Mouse (Mus musculus): ENCODE measurements around the gene Flnb. TPM values are rescaled to one million over a fixed set of nuclear protein-coding genes. Genes with fewer than 3 reads are reported as not detected.

Gene Flnb
- polyA plus RNA-seq, 1 experiment from 2014 or later, result 14.7 TPM

GRCm38 (mm10) chr14:7800611-7801010 is 17.1 kb upstream of the Flnb start:
- ATAC-seq (replicated peaks; ENCODE audit: insufficient number of reproducible peaks, low FRiP score, low TSS enrichment, low read depth) (no peak), DNase-seq (ENCODE audit: low spot score) (no peak)
- H3K27ac ChIP-seq (replicated peaks; ENCODE audit: low read depth, low read length), result no peak overlapping the region
- no peaks in the 10 kb centered on the region for H3K36me3 ChIP-seq (replicated peaks; ENCODE audit: control insufficient read depth, insufficient read depth, low read depth, low read length)
- H3K4me2 ChIP-seq (ENCODE audit: low read depth, low read length), result no peak overlapping the region
- H3K9me3 ChIP-seq (replicated peaks; ENCODE audit: control insufficient read depth, low read length), result no peaks in the 10 kb centered on the region
- no peaks in the 10 kb centered on the region for H3K27me3 ChIP-seq (ENCODE audit: control insufficient read depth, insufficient read depth, low read length)
- no peak overlapping the region for H3K9ac ChIP-seq (replicated peaks; ENCODE audit: low read length)
- H3K4me3 ChIP-seq (ENCODE audit: low read depth, low read length), result no peak overlapping the region
- H3K4me1 ChIP-seq (ENCODE audit: control insufficient read depth, insufficient read depth, low read length), result no peaks in the 10 kb centered on the region

- no peak for ATAC-seq (replicated peaks; ENCODE audit: insufficient number of reproducible peaks, low FRiP score, low TSS enrichment, low read depth)
- H3K4me1 ChIP-seq (ENCODE audit: control insufficient read depth, insufficient read depth, low read length), result no peaks in the 10 kb centered on the region
- H3K27me3 ChIP-seq (ENCODE audit: control insufficient read depth, insufficient read depth, low read length), result no peaks in the 10 kb centered on the region
- no peaks in the 10 kb centered on the region for H3K36me3 ChIP-seq (replicated peaks; ENCODE audit: control insufficient read depth, insufficient read depth, low read depth, low read length)
- H3K4me3 ChIP-seq (ENCODE audit: low read depth, low read length), result no peak overlapping the region
- no peak overlapping the region for H3K4me2 ChIP-seq (ENCODE audit: low read depth, low read length)
- peak; percentile 60 for DNase-seq (ENCODE audit: low spot score)
- 12% methylated on average over 4 of the region's 4 CpGs for WGBS
- H3K9ac ChIP-seq (replicated peaks; ENCODE audit: low read length), result no peak overlapping the region
- no peak overlapping the region for H3K27ac ChIP-seq (replicated peaks; ENCODE audit: low read depth, low read length)
- no peaks in the 10 kb centered on the region for H3K9me3 ChIP-seq (replicated peaks; ENCODE audit: control insufficient read depth, low read length)
Measured at GRCm38 (mm10) chr14:7801831-7802230, 15.9 kb upstream of the Flnb start.

- Histone ChIP-seq H3K9ac (replicated peaks; ENCODE audit: low read length) (no peak overlapping the region), H3K36me3 (replicated peaks; ENCODE audit: control insufficient read depth, insufficient read depth, low read depth, low read length) (no peaks in the 10 kb centered on the region)
Measured at GRCm38 (mm10) chr14:7803874-7804557, 13.7 kb upstream of the Flnb start.

GRCm38 (mm10) chr14:7804558-7804905 is 13.2 kb upstream of the Flnb start:
- Histone ChIP-seq H3K4me1 (ENCODE audit: control insufficient read depth, insufficient read depth, low read length) (no peaks in the 10 kb centered on the region), H3K36me3 (replicated peaks; ENCODE audit: control insufficient read depth, insufficient read depth, low read depth, low read length) (no peaks in the 10 kb centered on the region), H3K9ac (replicated peaks; ENCODE audit: low read length) (no peak overlapping the region), H3K9me3 (replicated peaks; ENCODE audit: control insufficient read depth, low read length) (no peaks in the 10 kb centered on the region), H3K4me3 (ENCODE audit: low read depth, low read length) (no peak overlapping the region), H3K27me3 (ENCODE audit: control insufficient read depth, insufficient read depth, low read length) (no peaks in the 10 kb centered on the region), H3K27ac (replicated peaks; ENCODE audit: low read depth, low read length) (no peak overlapping the region), H3K4me2 (ENCODE audit: low read depth, low read length) (no peak overlapping the region)
- ATAC-seq (replicated peaks; ENCODE audit: insufficient number of reproducible peaks, low FRiP score, low TSS enrichment, low read depth), result no peak
- WGBS, result 89% methylated on average over 2 of the region's 2 CpGs
- DNase-seq (ENCODE audit: low spot score), result no peak

More at GRCm38 (mm10) chr14:7803874-7804557, 13.7 kb upstream of the Flnb start:
- no peak for DNase-seq (ENCODE audit: low spot score)
- Histone ChIP-seq H3K4me3 (ENCODE audit: low read depth, low read length) (no peak overlapping the region), H3K27ac (replicated peaks; ENCODE audit: low read depth, low read length) (no peak overlapping the region), H3K4me2 (ENCODE audit: low read depth, low read length) (no peak overlapping the region), H3K4me1 (ENCODE audit: control insufficient read depth, insufficient read depth, low read length) (no peaks in the 10 kb centered on the region), H3K9me3 (replicated peaks; ENCODE audit: control insufficient read depth, low read length) (no peaks in the 10 kb centered on the region), H3K27me3 (ENCODE audit: control insufficient read depth, insufficient read depth, low read length) (no peaks in the 10 kb centered on the region)
- 65% methylated on average over 4 of the region's 4 CpGs for WGBS
- no peak for ATAC-seq (replicated peaks; ENCODE audit: insufficient number of reproducible peaks, low FRiP score, low TSS enrichment, low read depth)

GRCm38 (mm10) chr14:7807711-7808110 is 10.0 kb upstream of the Flnb start:
- H3K27ac ChIP-seq (replicated peaks; ENCODE audit: low read depth, low read length), result no peak overlapping the region

GRCm38 (mm10) chr14:7808501-7808981 is 9.2 kb upstream of the Flnb start:
- no peak for ATAC-seq (replicated peaks; ENCODE audit: insufficient number of reproducible peaks, low FRiP score, low TSS enrichment, low read depth)

More at GRCm38 (mm10) chr14:7807711-7808110, 10.0 kb upstream of the Flnb start:
- no peaks in the 10 kb centered on the region for H3K9me3 ChIP-seq (replicated peaks; ENCODE audit: control insufficient read depth, low read length)
- H3K9ac ChIP-seq (replicated peaks; ENCODE audit: low read length), result no peak overlapping the region
- ATAC-seq (replicated peaks; ENCODE audit: insufficient number of reproducible peaks, low FRiP score, low TSS enrichment, low read depth) (no peak), DNase-seq (ENCODE audit: low spot score) (no peak)
- no peak overlapping the region for H3K4me2 ChIP-seq (ENCODE audit: low read depth, low read length)
- H3K4me1 ChIP-seq (ENCODE audit: control insufficient read depth, insufficient read depth, low read length), result no peaks in the 10 kb centered on the region
- H3K4me3 ChIP-seq (ENCODE audit: low read depth, low read length), result no peak overlapping the region
- no peaks in the 10 kb centered on the region for H3K27me3 ChIP-seq (ENCODE audit: control insufficient read depth, insufficient read depth, low read length)
- no peaks in the 10 kb centered on the region for H3K36me3 ChIP-seq (replicated peaks; ENCODE audit: control insufficient read depth, insufficient read depth, low read depth, low read length)
- 74% methylated on average over 4 of the region's 4 CpGs for WGBS

GRCm38 (mm10) chr14:7809043-7809955 is 8.5 kb upstream of the Flnb start:
- Histone ChIP-seq H3K9ac (replicated peaks; ENCODE audit: low read length) (no peak overlapping the region), H3K27ac (replicated peaks; ENCODE audit: low read depth, low read length) (no peak overlapping the region), H3K36me3 (replicated peaks; ENCODE audit: control insufficient read depth, insufficient read depth, low read depth, low read length) (no peaks in the 10 kb centered on the region), H3K4me2 (ENCODE audit: low read depth, low read length) (no peak overlapping the region), H3K9me3 (replicated peaks; ENCODE audit: control insufficient read depth, low read length) (no peaks in the 10 kb centered on the region), H3K27me3 (ENCODE audit: control insufficient read depth, insufficient read depth, low read length) (no peaks in the 10 kb centered on the region), H3K4me3 (ENCODE audit: low read depth, low read length) (no peak overlapping the region), H3K4me1 (ENCODE audit: control insufficient read depth, insufficient read depth, low read length) (no peaks in the 10 kb centered on the region)
- ATAC-seq (replicated peaks; ENCODE audit: insufficient number of reproducible peaks, low FRiP score, low TSS enrichment, low read depth) (no peak), DNase-seq (ENCODE audit: low spot score) (no peak)
- 87% methylated on average over 12 of the region's 12 CpGs for whole genome bisulfite sequencing

More at GRCm38 (mm10) chr14:7808501-7808981, 9.2 kb upstream of the Flnb start:
- no peak overlapping the region for H3K9ac ChIP-seq (replicated peaks; ENCODE audit: low read length)
- no peaks in the 10 kb centered on the region for H3K9me3 ChIP-seq (replicated peaks; ENCODE audit: control insufficient read depth, low read length)
- H3K27ac ChIP-seq (replicated peaks; ENCODE audit: low read depth, low read length), result no peak overlapping the region
- H3K4me1 ChIP-seq (ENCODE audit: control insufficient read depth, insufficient read depth, low read length), result no peaks in the 10 kb centered on the region
- H3K4me2 ChIP-seq (ENCODE audit: low read depth, low read length), result no peak overlapping the region
- H3K27me3 ChIP-seq (ENCODE audit: control insufficient read depth, insufficient read depth, low read length), result no peaks in the 10 kb centered on the region
- DNase-seq (ENCODE audit: low spot score), result no peak
- H3K4me3 ChIP-seq (ENCODE audit: low read depth, low read length), result no peak overlapping the region
- H3K36me3 ChIP-seq (replicated peaks; ENCODE audit: control insufficient read depth, insufficient read depth, low read depth, low read length), result no peaks in the 10 kb centered on the region
- WGBS, result 72% methylated on average over 11 of the region's 11 CpGs

Data from embryonic facial prominence, embryonic 11.5 days (tissue).